Mouse (Mus musculus) layer of hippocampus, adult 9-11 months (tissue): ENCODE results near the gene Sdhaf4.
"Not testable (repeated sequence)": the region's sequence is repeated elsewhere in the genome, so short reads cannot be mapped to it uniquely, and the experiment has no call there.

Experiments
- DNase-seq: peaks from one replicate; pipeline ENCODE4 v3.0.0; 2022

The Sdhaf4 gene

GRCm38 (mm10) chr1:24005070-24005804, at the start of gene Sdhaf4:
Sdhaf4 (minus strand) TSS chr1:24005656.
- DNase-seq: peak; percentile 90

DNA sequence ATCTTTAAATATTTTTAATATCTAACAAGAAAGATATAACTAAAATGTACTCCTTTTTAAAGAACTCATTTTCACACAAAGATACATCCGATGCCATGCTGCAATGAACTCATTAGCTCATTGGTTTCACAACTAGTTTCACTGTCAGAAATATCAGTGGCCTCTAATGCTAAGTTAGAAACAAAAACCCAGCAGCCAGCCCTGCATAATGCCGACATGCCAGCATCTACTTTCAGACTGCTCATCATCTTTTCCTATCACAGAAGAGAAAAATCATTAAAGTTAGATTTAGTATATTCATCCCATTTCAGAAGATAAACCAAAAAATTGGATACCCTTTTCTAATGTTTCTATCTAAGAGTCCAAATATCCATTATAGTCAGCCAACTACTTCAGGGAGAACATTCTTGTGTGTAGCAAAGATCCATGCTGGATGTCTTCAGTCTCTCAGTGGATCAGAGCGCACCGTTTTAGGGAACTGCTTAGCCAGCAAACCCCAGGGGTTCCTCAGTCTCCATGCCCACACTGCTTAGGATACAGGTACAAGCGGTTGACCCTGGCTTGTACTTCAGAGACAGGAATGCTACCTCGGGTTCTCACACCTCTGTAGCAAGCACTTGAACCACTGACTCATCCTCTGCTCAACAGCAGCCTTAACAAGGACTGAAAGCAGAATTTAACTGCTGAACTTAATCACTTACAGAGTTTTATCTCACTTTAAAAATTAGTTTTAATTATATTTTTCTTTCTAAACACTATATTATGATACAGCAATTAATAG, 41.5 kb upstream of the Sdhaf4 start:
- no peak for DNase-seq

DNA sequence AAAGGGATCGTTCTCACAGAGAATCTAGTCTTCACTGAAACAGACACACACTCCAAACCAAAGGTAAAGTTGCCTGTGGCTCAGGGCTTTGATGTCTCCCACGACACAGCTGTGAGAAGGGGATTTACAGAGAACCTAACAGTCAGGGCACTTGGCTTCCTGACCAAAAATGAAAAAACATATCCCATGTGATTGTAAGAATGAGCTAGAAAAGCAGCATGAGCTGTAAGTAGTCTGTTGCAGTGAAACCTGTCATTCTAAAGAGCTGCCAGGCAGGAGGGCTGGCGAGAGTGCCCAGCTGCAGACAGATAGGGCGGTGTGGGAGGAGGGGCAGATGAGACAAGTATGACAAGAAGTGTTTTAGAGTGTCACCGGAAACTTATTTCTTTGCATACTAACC, 40.2 kb upstream of the Sdhaf4 start:
- DNase-seq: no peak

- DNase-seq: no peak
Observed at GRCm38 (mm10) chr1:24043007-24043406, 37.6 kb upstream of the Sdhaf4 start.

DNA sequence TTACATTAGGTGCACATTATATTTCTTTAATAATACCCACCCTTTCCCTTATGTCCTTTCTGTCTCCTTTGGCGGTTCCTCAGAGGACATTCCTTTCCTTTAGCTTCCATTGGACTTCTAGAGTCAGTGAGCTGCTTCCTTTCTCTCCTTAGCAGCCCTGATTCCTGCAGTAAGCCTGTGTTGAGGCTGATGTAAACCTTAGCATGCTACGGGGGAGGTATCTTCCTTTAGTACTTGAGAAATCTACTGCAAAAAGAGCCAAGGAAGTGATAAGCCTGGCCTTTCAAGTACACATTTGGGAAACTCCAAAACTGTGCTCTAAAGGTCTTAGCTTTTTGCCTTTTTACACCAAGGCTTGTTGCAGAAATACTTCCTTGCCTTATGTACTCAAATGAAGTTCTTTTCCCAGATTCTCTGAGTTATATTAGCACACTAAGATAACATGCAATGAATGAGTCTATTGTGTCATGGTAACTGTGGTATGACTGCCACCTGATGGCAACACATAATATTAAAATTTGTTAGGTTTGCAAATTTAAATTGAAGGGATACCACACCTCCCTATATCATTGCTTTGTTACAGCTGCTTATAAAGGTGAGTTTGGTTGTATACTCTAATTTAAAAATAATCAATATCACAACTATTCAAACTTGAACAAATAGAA, 28.4 kb upstream of the Sdhaf4 start:
- no peak for DNase-seq

DNA sequence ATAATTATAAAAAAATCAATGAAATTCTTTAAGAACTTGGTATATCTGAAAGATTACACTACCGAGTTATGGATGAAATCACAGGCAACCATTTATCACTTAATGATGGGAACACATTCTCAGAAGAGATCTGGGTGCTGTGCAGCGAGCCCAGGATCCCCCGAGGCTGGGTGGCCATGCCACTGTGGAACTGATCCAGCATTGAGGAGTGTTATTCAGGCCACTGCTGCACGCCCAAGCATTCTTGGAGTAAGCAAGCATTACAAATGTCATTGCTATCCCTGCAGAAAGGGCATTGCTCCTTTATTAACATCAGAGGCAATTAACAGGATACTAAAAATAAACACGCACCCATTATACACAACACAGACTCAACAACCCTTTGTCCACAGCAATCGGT, 5.4 kb upstream of the Sdhaf4 start:
- no peak for DNase-seq

GRCm38 (mm10) chr1:24010016-24010415, 4.6 kb upstream of the Sdhaf4 start:
- no peak for DNase-seq

GRCm38 (mm10) chr1:24007621-24008020, 2.2 kb upstream of the Sdhaf4 start:
- no peak for DNase-seq

DNA sequence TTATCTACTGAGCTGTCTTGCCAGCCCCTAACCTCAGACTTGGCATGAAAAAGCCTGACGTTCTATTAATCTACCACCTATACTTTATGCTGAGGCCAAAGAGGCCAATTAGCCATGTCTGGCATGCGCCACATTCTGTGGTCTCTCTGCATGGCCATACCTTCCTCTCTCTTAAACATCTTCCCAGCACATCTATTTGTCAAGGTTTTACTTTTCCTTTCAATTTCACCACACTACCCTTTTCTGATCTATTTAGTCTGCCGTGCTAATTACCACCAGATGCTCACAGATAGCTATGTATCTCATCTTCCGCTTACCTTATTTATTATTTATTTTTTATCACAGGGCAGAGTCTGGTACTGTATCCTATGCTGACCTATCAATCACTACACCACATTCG, 6.1 kb downstream of the Sdhaf4 start:
- DNase-seq: no peak

- DNase-seq: no peak
Observed at GRCm38 (mm10) chr1:23998866-23999265, 6.6 kb downstream of the Sdhaf4 start.

DNA sequence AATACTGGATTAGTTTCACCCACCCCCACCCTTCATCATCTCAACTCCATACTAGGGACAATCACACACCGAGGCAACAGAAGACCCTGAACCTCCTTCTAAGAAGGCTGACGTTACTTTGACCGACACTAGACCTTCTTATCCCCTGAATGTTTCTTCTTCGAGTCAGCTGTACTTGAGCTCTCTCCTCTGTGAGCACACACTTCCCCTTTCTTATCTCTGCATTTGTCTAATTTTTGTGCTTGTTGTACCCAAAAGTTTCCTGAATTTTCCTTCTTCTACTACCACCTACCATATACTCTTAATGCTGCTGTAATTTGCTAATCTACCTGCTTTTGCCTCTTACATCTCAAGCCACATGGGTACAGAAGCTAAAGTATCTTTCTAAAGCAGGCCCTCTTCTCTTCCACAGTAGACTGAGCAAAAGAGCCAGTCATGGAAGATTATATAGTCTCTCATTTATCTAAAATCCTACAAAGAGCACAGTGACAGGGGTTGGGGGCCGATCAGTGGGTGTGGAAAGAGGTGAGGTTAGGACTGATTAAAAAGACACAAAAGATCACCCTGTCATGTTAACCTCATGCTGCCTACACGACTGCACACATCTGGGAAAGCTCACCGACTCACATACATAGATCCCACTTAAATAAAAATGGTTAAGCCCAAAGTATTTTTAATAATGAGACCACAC, 7.2 kb downstream of the Sdhaf4 start:
- no peak for DNase-seq

GRCm38 (mm10) chr1:23997493-23997892, 8.0 kb downstream of the Sdhaf4 start:
- DNase-seq: no peak

- DNase-seq: no peak
Observed at GRCm38 (mm10) chr1:23995420-23995819, 10.0 kb downstream of the Sdhaf4 start.

DNA sequence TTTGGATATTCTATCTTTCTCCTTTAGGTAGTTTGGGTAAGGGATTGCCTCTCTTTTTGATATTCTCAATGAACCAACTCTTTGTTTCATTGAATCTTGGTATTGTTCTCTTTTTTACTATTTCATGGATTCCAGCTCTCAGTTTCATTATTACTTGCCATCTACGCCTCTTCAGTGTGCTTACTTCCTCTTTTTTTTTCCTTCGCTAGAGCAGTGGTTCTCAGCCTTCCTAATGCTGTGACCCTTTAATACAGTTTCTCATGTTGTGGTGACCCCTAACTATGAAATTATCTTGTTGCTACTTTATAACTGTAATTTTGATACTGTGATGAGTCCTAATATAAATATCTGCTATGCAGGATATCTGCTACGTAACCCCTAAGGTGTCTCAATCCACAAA, 22.3 kb downstream of the Sdhaf4 start:
- DNase-seq: no peak

DNA sequence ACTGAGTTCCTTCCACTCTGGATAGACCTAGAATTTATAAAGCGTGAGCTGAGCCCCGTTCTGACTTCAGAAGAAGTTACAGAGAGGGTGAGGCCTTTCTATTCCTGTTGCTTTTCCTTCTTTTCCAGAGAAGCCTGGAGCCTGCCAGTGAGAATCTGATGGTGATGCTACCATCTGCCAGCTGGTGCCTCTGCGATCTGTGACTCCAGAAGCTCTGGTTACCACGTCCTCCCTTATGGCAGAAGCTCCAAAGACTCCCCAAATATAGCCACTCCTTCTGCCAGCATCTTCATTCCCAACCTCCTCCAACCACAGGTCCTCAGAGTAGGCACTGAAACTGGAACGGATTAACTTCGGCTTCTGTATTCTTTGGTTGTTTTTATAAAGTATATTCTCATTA, 27.2 kb downstream of the Sdhaf4 start:
- DNase-seq: peak; percentile 77

- not testable (repeated sequence) for DNase-seq
Observed at GRCm38 (mm10) chr1:23971159-23971558, 34.3 kb downstream of the Sdhaf4 start.

DNA sequence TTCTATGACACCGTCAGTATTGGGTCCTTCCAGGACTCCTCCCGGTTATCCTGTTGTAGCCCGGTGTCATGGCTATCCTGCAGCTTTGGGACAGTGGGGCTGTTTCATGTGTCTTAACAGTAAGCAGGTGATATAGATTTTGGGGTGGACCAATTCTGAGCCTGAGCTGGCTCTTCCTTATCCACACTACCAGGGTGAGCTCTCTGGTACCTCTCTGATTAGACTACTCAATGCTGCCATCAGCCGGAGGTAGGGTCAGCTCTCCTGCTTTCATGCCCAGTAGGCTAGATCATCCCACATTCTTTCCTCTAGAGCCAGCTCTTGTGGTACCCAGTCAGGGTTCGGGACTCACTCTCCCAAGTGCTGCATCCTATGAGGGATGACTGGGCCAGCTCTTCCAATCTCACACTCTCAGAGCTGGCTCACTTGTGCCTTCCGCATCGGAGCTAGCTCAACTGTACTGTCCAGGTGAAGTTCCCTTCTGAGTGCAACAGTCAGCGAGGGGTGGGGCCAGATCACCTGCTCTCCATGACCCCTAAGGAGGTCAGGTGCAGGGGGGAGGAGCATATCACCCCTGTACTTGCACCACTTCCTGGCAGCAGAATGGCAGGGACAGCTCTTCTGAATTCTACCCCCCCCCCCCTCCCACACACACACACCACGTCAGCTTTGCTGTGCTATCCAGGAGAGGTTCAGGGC, 37.3 kb downstream of the Sdhaf4 start:
- DNase-seq: no peak

DNA sequence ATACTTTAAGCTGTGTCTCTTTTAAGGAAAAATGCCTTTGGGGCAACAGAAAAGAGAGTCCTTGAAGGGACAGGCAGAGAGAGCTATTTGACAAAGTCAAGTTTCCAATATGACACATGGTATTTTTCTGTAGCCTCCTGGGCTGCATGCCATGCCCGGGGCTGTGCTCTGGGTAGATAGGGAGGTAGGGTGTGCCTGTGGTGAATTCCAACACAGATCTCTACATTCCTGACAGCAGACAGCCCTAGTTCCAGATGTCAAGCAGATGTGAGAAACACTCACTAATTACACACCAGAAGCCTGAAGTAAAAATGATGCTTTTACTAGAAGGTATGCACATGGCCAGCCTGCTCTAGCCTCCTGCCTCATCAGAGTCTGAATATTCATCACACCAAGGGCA, 39.2 kb downstream of the Sdhaf4 start:
- no peak for DNase-seq

DNA sequence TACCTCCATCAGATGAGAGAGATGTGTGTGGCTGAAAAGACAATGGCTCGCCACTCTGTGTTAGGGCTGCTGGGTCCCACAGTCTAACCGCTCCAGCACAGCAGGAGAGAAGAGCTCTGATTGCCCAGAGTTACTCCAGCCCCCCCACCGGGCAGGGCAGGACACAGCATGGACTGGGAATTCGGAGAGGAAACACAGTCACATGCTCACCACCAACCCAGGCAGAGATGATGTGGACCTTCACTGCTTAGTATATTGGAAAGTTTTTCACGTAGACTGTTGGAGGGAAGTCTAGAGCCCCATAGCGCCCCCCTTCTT, 46.1 kb downstream of the Sdhaf4 start:
- no peak for DNase-seq

- DNase-seq: no peak
Observed at GRCm38 (mm10) chr1:23958668-23959414, 46.6 kb downstream of the Sdhaf4 start.

GRCm38 (mm10) chr1:23958101-23958500, 47.4 kb downstream of the Sdhaf4 start:
- DNase-seq: no peak

GRCm38 (mm10) chr1:23955539-23955938, 49.9 kb downstream of the Sdhaf4 start:
- no peak for DNase-seq
